Mouse (Mus musculus) olfactory bulb, adult 2 months (tissue): ENCODE measurements around the gene Nfatc2ip.

Experiments
- CTCF ChIP-seq: fragments of 200-500 bp; IDR thresholded peaks from 2 replicates; pipeline ENCODE4 v1.5.1; 2012; ENCODE audit warnings: low read depth, mild to moderate bottlenecking, low read length, moderate library complexity; ENCODE audit not compliant: insufficient read depth
- POLR2A ChIP-seq: fragments of 200-500 bp; IDR thresholded peaks from 2 replicates; pipeline ENCODE4 v1.6.1; 2012; ENCODE audit warnings: mild to moderate bottlenecking, low read depth, low read length, moderate library complexity; ENCODE audit not compliant: insufficient read depth

- TF ChIP-seq CTCF, result no peak
- no peak; the same call in 1 of the 2 replicates for TF ChIP-seq POLR2A
Observed at GRCm38 (mm10) chr7:126428631-126429502, 32.3 kb upstream of the Nfatc2ip start, which contains the start of gene Rabep2.
